Mouse (Mus musculus): Measurements from ENCODE around the gene Sphk1.

Gene Sphk1

GRCm38 (mm10) chr11:116547296-116548060 lies 16.8 kb downstream of the Sphk1 start:
- ChIA-PET CTCF (interaction anchor here in 3 of 4 experiments (0.6 to 2.0 kb wide), 7 partner anchors 14 to 81 kb away, joined by 3 to 10 read pairs (median 4); no protein-coding TSS in a partner anchor), POLR2A (interaction anchor here in 2 of 4 experiments (0.8 to 1.2 kb wide), 3 partner anchors 8 to 23 kb away, joined by 3 read pairs; no protein-coding TSS in a partner anchor)

- POLR2A ChIA-PET: interaction anchor here in 3 of 4 experiments (0.6 to 4.3 kb wide), 4 partner anchors 15 to 1423 kb away, joined by 3 to 14 read pairs (median 6); partner anchors contain the start of gene Aanat (in 1 of the 3)
- CTCF ChIA-PET: interaction anchor here in 1 of 4 experiments (0.5 to 5.0 kb wide), 3 partner anchors 38 to 832 kb away, joined by 4 to 32 read pairs (median 11); partner anchors contain the start of gene Aanat
Measured at GRCm38 (mm10) chr11:116548780-116549179, 18.1 kb downstream of the Sphk1 start.

GRCm38 (mm10) chr11:116549273-116550038 lies 18.7 kb downstream of the Sphk1 start:
- CTCF ChIA-PET: interaction anchor here in 2 of 4 experiments (0.5 to 5.0 kb wide), 12 partner anchors 37 to 833 kb away, joined by 3 to 32 read pairs (median 4); partner anchors contain the start of gene Aanat (in 2 of the 2)
- POLR2A ChIA-PET: interaction anchor here in 3 of 4 experiments (0.6 to 4.3 kb wide), 10 partner anchors 9 to 1422 kb away, joined by 3 to 14 read pairs (median 4); partner anchors contain the start of gene Aanat (in 2 of the 3)

- CTCF ChIA-PET: interaction anchor here (0.5 to 5.0 kb wide), 19 partner anchors 8 to 1463 kb away, joined by 3 to 32 read pairs (median 3); partner anchors contain the start of genes Aanat (in 2 of the 4) and Prpsap1 (in 1 of the 4)
Measured at GRCm38 (mm10) chr11:116550748-116551147, 20.0 kb downstream of the Sphk1 start.

GRCm38 (mm10) chr11:116552194-116552593 lies 21.5 kb downstream of the Sphk1 start:
- CTCF ChIA-PET: interaction anchor here in 3 of 4 experiments (0.5 to 5.0 kb wide), 15 partner anchors 9 to 147 kb away, joined by 3 to 32 read pairs (median 6); partner anchors contain the start of gene Aanat (in 2 of the 3)
- POLR2A ChIA-PET: interaction anchor here in 2 of 4 experiments (0.8 to 4.3 kb wide), 6 partner anchors 9 to 72 kb away, joined by 3 to 14 read pairs (median 3); no protein-coding TSS in a partner anchor

More at GRCm38 (mm10) chr11:116550748-116551147, 20.0 kb downstream of the Sphk1 start:
- POLR2A ChIA-PET: interaction anchor here in 3 of 4 experiments (0.6 to 4.3 kb wide), 9 partner anchors 8 to 90 kb away, joined by 3 to 14 read pairs (median 6); partner anchors contain the start of gene Aanat (in 1 of the 3)

GRCm38 (mm10) chr11:116554171-116554878 lies 23.6 kb downstream of the Sphk1 start:
- ChIA-PET CTCF (interaction anchor here (0.5 to 4.4 kb wide), 59 partner anchors 8 to 1222 kb away, joined by 3 to 29 read pairs (median 4); partner anchors contain the start of genes Aanat (in 3 of the 4) and Prpsap1 (in 2 of the 4)), POLR2A (interaction anchor here in 3 of 4 experiments (0.5 to 3.0 kb wide), 19 partner anchors 10 to 733 kb away, joined by 3 to 11 read pairs (median 3); partner anchors contain the start of gene Aanat (in 2 of the 3))

- POLR2A ChIA-PET: interaction anchor here in 3 of 4 experiments (1.0 to 3.0 kb wide), 5 partner anchors 18 to 37 kb away, joined by 3 to 9 read pairs (median 3); partner anchors contain the start of gene Aanat (in 2 of the 3)
- CTCF ChIA-PET: interaction anchor here (0.6 to 4.4 kb wide), 11 partner anchors 10 to 73 kb away, joined by 3 to 29 read pairs (median 6); partner anchors contain the start of gene Aanat (in 1 of the 4)
Measured at GRCm38 (mm10) chr11:116555572-116555971, 24.8 kb downstream of the Sphk1 start.

- CTCF ChIA-PET: interaction anchor here in 3 of 4 experiments (0.7 to 4.4 kb wide), 6 partner anchors 13 to 73 kb away, joined by 3 to 29 read pairs (median 6); partner anchors contain the start of gene Aanat (in 1 of the 3)
Measured at GRCm38 (mm10) chr11:116556308-116556707, 25.6 kb downstream of the Sphk1 start.

GRCm38 (mm10) chr11:116565283-116566041 lies 34.7 kb downstream of the Sphk1 start:
- ChIA-PET CTCF (interaction anchor here in 3 of 4 experiments (0.7 to 3.3 kb wide), 8 partner anchors 21 to 350 kb away, joined by 3 to 10 read pairs (median 3); partner anchors contain the start of gene Aanat (in 3 of the 3)), POLR2A (interaction anchor here in 3 of 4 experiments (0.6 to 3.2 kb wide), 7 partner anchors 9 to 182 kb away, joined by 3 to 9 read pairs (median 3); no protein-coding TSS in a partner anchor)

More at GRCm38 (mm10) chr11:116556308-116556707, 25.6 kb downstream of the Sphk1 start:
- POLR2A ChIA-PET: interaction anchor here in 3 of 4 experiments (0.8 to 1.4 kb wide), 5 partner anchors 11 to 37 kb away, joined by 3 to 5 read pairs (median 3); partner anchors contain the start of gene Aanat (in 1 of the 3)

GRCm38 (mm10) chr11:116567531-116567930 lies 36.8 kb downstream of the Sphk1 start:
- POLR2A ChIA-PET: interaction anchor here in 3 of 4 experiments (0.6 to 3.2 kb wide), 8 partner anchors 8 to 769 kb away, joined by 3 to 9 read pairs (median 4); no protein-coding TSS in a partner anchor

GRCm38 (mm10) chr11:116570821-116571220 lies 40.1 kb downstream of the Sphk1 start:
- ChIA-PET POLR2A (interaction anchor here in 3 of 4 experiments (0.6 to 1.4 kb wide), 6 partner anchors 24 to 72 kb away, joined by 3 to 4 read pairs (median 3); no protein-coding TSS in a partner anchor), CTCF (interaction anchor here in 3 of 4 experiments (1.2 to 7.9 kb wide), 7 partner anchors 15 to 54 kb away, joined by 3 to 56 read pairs (median 6); partner anchors contain the start of gene Aanat (in 2 of the 3))

More at GRCm38 (mm10) chr11:116567531-116567930, 36.8 kb downstream of the Sphk1 start:
- CTCF ChIA-PET: interaction anchor here (1.0 to 3.3 kb wide), 10 partner anchors 13 to 61 kb away, joined by 3 to 11 read pairs (median 5); partner anchors contain the start of gene Aanat (in 2 of the 4)

- POLR2A ChIA-PET: interaction anchor here in 3 of 4 experiments (0.5 to 2.3 kb wide), 10 partner anchors 11 to 874 kb away, joined by 3 to 5 read pairs (median 4); partner anchors contain the start of genes Aanat (in 2 of the 3) and Evpl (in 1 of the 3)
- CTCF ChIA-PET: interaction anchor here (0.5 to 7.9 kb wide), 12 partner anchors 15 to 231 kb away, joined by 3 to 56 read pairs (median 4); partner anchors contain the start of gene Aanat (in 1 of the 4)
Measured at GRCm38 (mm10) chr11:116571767-116572679, 41.3 kb downstream of the Sphk1 start.

GRCm38 (mm10) chr11:116572756-116573543 lies 42.2 kb downstream of the Sphk1 start:
- ChIA-PET POLR2A (interaction anchor here in 3 of 4 experiments (0.6 to 3.5 kb wide), 14 partner anchors 12 to 1155 kb away, joined by 3 to 14 read pairs (median 3); partner anchors contain the start of genes Aanat (in 2 of the 3) and Evpl (in 1 of the 3)), CTCF (interaction anchor here in 3 of 4 experiments (0.5 to 7.9 kb wide), 10 partner anchors 13 to 56 kb away, joined by 3 to 56 read pairs (median 5); partner anchors contain the start of gene Aanat (in 2 of the 3))
